20 mouse cellular contexts compared by ENCODE assay signal in genomic region chr10:78042096-78042495, GRCm38 (mm10). TPM values are rescaled to one million over a fixed set of nuclear protein-coding genes. Genes with fewer than 3 reads are reported as not detected.
"Had no signal": no experiment of that assay in that cellular context is flagged by ENCODE, and none has a peak within 500 bp of the region (broad histone marks: within the 10 kb centered on the region; RNA-seq: fewer than 3 reads in every experiment).

No protein-coding gene starts in this region.

- H3K27ac ChIP-seq: kidney, embryonic 15.5 days; limb, embryonic 12.5 days; limb, embryonic 15.5 days; liver, embryonic 14.5 days; macrophage; stomach, postnatal 0 days had no signal

- H3K4me2 ChIP-seq: kidney, embryonic 15.5 days; limb, embryonic 12.5 days; limb, embryonic 15.5 days; liver, embryonic 11.5 days; lung, embryonic 14.5 days had no signal

- H3K36me3 ChIP-seq: kidney, embryonic 15.5 days; limb, embryonic 12.5 days; limb, embryonic 15.5 days had no signal

- H3K9me3 ChIP-seq: kidney, embryonic 15.5 days; limb, embryonic 12.5 days; limb, embryonic 15.5 days had no signal

- H3K4me3 ChIP-seq: kidney, embryonic 15.5 days; limb, embryonic 12.5 days; limb, embryonic 15.5 days had no signal

- DNase-seq: kidney, adult 11 months; kidney, adult 8-10 months; kidney, postnatal 10 days; kidney, postnatal 4 days; liver, postnatal 0 days; lung, embryonic 14.5 days; midbrain, embryonic 14.5 days; right cerebral cortex, postnatal 4 days; thymus, postnatal 25 days had no signal

- H3K9ac ChIP-seq: kidney, embryonic 15.5 days; limb, embryonic 12.5 days; limb, embryonic 15.5 days; liver, embryonic 14.5 days; liver, postnatal 0 days; lung, embryonic 14.5 days had no signal

- ATAC-seq: liver, postnatal 0 days; lung, postnatal 0 days had no signal

RNA-seq across cellular contexts. Expression of gene Dnmt3l, which starts 0.3 kb away (rescaled TPM):
- polyA plus RNA-seq: limb, embryonic 12.5 days; liver, embryonic 11.5 days; liver, postnatal 0 days; midbrain, embryonic 14.5 days; midbrain, postnatal 0 days; neural tube, embryonic 11.5 days; neural tube, embryonic 14.5 days had no signal

RNA-seq across cellular contexts. Expression of gene Aire, which starts 1.3 kb away (rescaled TPM):
- polyA plus RNA-seq: liver, embryonic 14.5 days; liver, postnatal 0 days; lung, postnatal 0 days; macrophage; midbrain, embryonic 14.5 days; neural tube, embryonic 11.5 days had no signal
